Mouse (Mus musculus) thymus, adult 2 months (tissue): ENCODE measurements around the gene Sstr2.

Experiments used
- CTCF ChIP-seq: fragments of 200-500 bp; IDR thresholded peaks from 2 replicates; pipeline ENCODE4 v1.5.1; 2012; ENCODE audit warnings: mild to moderate bottlenecking, control low read depth, low read length, moderate library complexity, borderline replicate concordance; ENCODE audit not compliant: control insufficient read depth, poor library complexity, insufficient read depth; ENCODE audit errors: extremely low read depth
- POLR2A ChIP-seq: fragments of 200-500 bp; IDR thresholded peaks from 2 replicates; pipeline ENCODE4 v1.6.1; 2012; ENCODE audit warnings: mild to moderate bottlenecking, low read length, control low read depth, moderate library complexity; ENCODE audit not compliant: control insufficient read depth, poor library complexity, insufficient read depth; ENCODE audit errors: extremely low read depth

GRCm38 (mm10) chr11:113586423-113586822, 32.7 kb upstream of the Sstr2 start:
- TF ChIP-seq CTCF (no peak), POLR2A (no peak)
